In genomic region chr11:53652427-53652826, GRCm38 (mm10) we compare ENCODE assay signal across 44 mouse cellular contexts. TPM values are rescaled to one million over a fixed set of nuclear protein-coding genes. Genes with fewer than 3 reads are reported as not detected.
"Had no signal": no experiment of that assay in that cellular context is flagged by ENCODE, and none has a peak within 500 bp of the region (broad histone marks: within the 10 kb centered on the region; RNA-seq: fewer than 3 reads in every experiment).

No protein-coding gene starts in this region.

- H3K4me3 ChIP-seq: limb, embryonic 10.5 days; limb, embryonic 12.5 days; limb, embryonic 13.5 days; limb, embryonic 15.5 days; liver, embryonic 12.5 days; liver, embryonic 13.5 days; liver, embryonic 15.5 days; lung, embryonic 15.5 days; megakaryocyte, embryonic 14.5 days; midbrain, embryonic 10.5 days; midbrain, embryonic 12.5 days; midbrain, embryonic 13.5 days; midbrain, embryonic 15.5 days; myocyte; neural tube, embryonic 12.5 days had no signal

- H3K27me3 ChIP-seq: limb, embryonic 12.5 days; limb, embryonic 13.5 days; limb, embryonic 15.5 days; liver, embryonic 12.5 days; liver, embryonic 13.5 days; liver, embryonic 15.5 days; lung, embryonic 15.5 days; megakaryocyte, embryonic 14.5 days; midbrain, embryonic 12.5 days; midbrain, embryonic 13.5 days; midbrain, embryonic 15.5 days; neural tube, embryonic 12.5 days had no signal

- H3K27ac ChIP-seq: limb, embryonic 10.5 days; limb, embryonic 12.5 days; limb, embryonic 13.5 days; limb, embryonic 15.5 days; liver, embryonic 12.5 days; liver, embryonic 13.5 days; liver, embryonic 14.5 days; liver, embryonic 15.5 days; lung, embryonic 15.5 days; macrophage; midbrain, embryonic 10.5 days; midbrain, embryonic 12.5 days; midbrain, embryonic 13.5 days; midbrain, embryonic 15.5 days; neural tube, embryonic 12.5 days had no signal

- H3K36me3 ChIP-seq: midbrain, embryonic 15.5 days had no signal

- H3K9ac ChIP-seq: limb, embryonic 12.5 days; limb, embryonic 13.5 days; limb, embryonic 15.5 days; liver, embryonic 12.5 days; liver, embryonic 13.5 days; liver, embryonic 14.5 days; liver, embryonic 15.5 days; liver, postnatal 0 days; lung, embryonic 14.5 days; lung, embryonic 15.5 days; midbrain, embryonic 12.5 days; midbrain, embryonic 13.5 days; midbrain, embryonic 15.5 days; neural tube, embryonic 12.5 days had no signal

- DNase-seq: left cerebral cortex, postnatal 4 days; liver; liver, embryonic 13.5 days; liver, postnatal 0 days; lung, adult 18-20 months; lung, adult 2 months; lung, embryonic 14.5 days; lung, postnatal 10 days; lung, postnatal 14 days; lung, postnatal 36 days; lung, postnatal 4 days; midbrain, embryonic 14.5 days had no signal

- H3K4me1 ChIP-seq: limb, embryonic 10.5 days; limb, embryonic 12.5 days; limb, embryonic 13.5 days; limb, embryonic 15.5 days; lung, embryonic 15.5 days; midbrain, embryonic 10.5 days; midbrain, embryonic 12.5 days; midbrain, embryonic 13.5 days; midbrain, embryonic 15.5 days; neural tube, embryonic 12.5 days had no signal

- H3K9me3 ChIP-seq: limb, embryonic 10.5 days; limb, embryonic 12.5 days; limb, embryonic 13.5 days; limb, embryonic 15.5 days; liver, embryonic 12.5 days; liver, embryonic 13.5 days; liver, embryonic 15.5 days; lung, embryonic 15.5 days; megakaryocyte, embryonic 14.5 days; midbrain, embryonic 10.5 days; midbrain, embryonic 12.5 days; midbrain, embryonic 13.5 days; midbrain, embryonic 15.5 days; neural tube, embryonic 12.5 days had no signal

RNA-seq across cellular contexts. Expression of gene Il13, which starts 17.9 kb away (rescaled TPM):
- total RNA-seq: left cerebral cortex, postnatal 10 days; left cerebral cortex, postnatal 14 days; left cerebral cortex, postnatal 25 days; left cerebral cortex, postnatal 36 days; left cerebral cortex, postnatal 4 days; liver, adult 2 months; megakaryocyte progenitor cell, adult 5-6 weeks; megakaryocyte-erythroid progenitor cell, adult 5-6 weeks; midbrain, postnatal 0 days had no signal
- polyA plus RNA-seq: limb, embryonic 10.5 days; limb, embryonic 11.5 days; limb, embryonic 12.5 days; limb, embryonic 15.5 days; liver, adult 2 months; liver, embryonic 11.5 days; liver, embryonic 12.5 days; liver, embryonic 13.5 days; liver, embryonic 15.5 days; liver, embryonic 16.5 days; liver, postnatal 0 days; lung, adult 2 months; lung, embryonic 14.5 days; lung, embryonic 16.5 days; lung, postnatal 0 days; macrophage; midbrain, embryonic 10.5 days; midbrain, embryonic 11.5 days; midbrain, embryonic 12.5 days; midbrain, embryonic 13.5 days; midbrain, embryonic 14.5 days; midbrain, embryonic 15.5 days; midbrain, embryonic 16.5 days; midbrain, postnatal 0 days; myocyte; neural tube, embryonic 11.5 days; neural tube, embryonic 12.5 days had no signal

RNA-seq across cellular contexts. Expression of gene Il4, which starts 34.0 kb away (rescaled TPM):
- total RNA-seq: left cerebral cortex, postnatal 10 days; left cerebral cortex, postnatal 14 days; left cerebral cortex, postnatal 25 days; left cerebral cortex, postnatal 36 days; left cerebral cortex, postnatal 4 days; liver, adult 2 months; megakaryocyte progenitor cell, adult 5-6 weeks; midbrain, postnatal 0 days had no signal
- polyA plus RNA-seq: lung, adult 2 months had no signal
